Mouse (Mus musculus) cerebellum, adult 2 months (tissue): ENCODE data around the gene Ppm1b.

Source experiments
- CTCF ChIP-seq: fragments of 200-500 bp; IDR thresholded peaks from 2 replicates; pipeline ENCODE4 v1.5.1; 2011; ENCODE audit warnings: low read depth, mild to moderate bottlenecking, control low read depth, low read length, moderate library complexity, borderline replicate concordance; ENCODE audit not compliant: insufficient read depth
- POLR2A ChIP-seq: fragments of 200-500 bp; IDR thresholded peaks from 2 replicates; pipeline ENCODE4 v1.6.1; 2011; ENCODE audit warnings: low read length, control low read depth, borderline replicate concordance; ENCODE audit not compliant: insufficient read depth

DNA sequence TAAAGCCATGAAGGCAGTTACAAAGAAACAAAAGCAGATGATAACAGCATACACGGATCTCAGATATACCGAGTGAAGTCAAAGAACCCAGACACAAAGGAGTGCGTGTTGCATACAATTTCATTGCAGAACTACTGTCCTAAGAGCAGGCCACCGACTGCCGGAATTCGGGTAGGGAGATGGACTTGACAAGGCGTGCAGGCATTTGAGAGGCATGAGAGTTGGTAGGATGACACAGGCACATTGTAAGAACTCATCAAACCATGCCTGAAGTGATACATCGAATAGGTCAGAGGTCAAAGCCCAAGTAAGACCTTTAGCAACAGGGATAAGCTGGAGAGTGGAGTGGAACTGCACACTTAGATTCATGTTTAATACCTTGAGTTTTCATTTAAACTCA, 13.4 kb downstream of the Ppm1b start:
- TF ChIP-seq CTCF (no peak), POLR2A (no peak)
